Mouse (Mus musculus) neural tube, embryonic 11.5 days (tissue): ENCODE data around the gene Tbx15. TPM values are rescaled to one million over a fixed set of nuclear protein-coding genes. Genes with fewer than 3 reads are reported as not detected.

Source experiments
- ATAC-seq: fragments of 200-750 bp; cut with Nextera tagmentation; 2 replicates; pipeline ENCODE4 v1.8.0; 2017; ENCODE audit warnings: moderate number of reproducible peaks, mild to moderate bottlenecking, moderate TSS enrichment, moderate library complexity; ENCODE audit not compliant: insufficient read depth, low FRiP score, low TSS enrichment
- DNase-seq: peaks from one replicate; pipeline ENCODE4 v3.0.0-alpha.2; 2015; ENCODE audit warnings: low spot score
- H3K27ac ChIP-seq: fragments of 300-500 bp; sonication (generic); 2 replicates; pipeline ENCODE4 v1.5.1; 2014; ENCODE audit warnings: low read depth, mild to moderate bottlenecking, low read length
- H3K27me3 ChIP-seq: fragments of 300-500 bp; sonication (generic); 2 replicates; pipeline ENCODE4 v1.6.1; 2014; ENCODE audit warnings: mild to moderate bottlenecking, low read length, mixed read lengths; ENCODE audit not compliant: control insufficient read depth, insufficient read depth
- H3K36me3 ChIP-seq: fragments of 300-500 bp; sonication (generic); 2 replicates; pipeline ENCODE4 v1.6.1; 2014; ENCODE audit warnings: mild to moderate bottlenecking, low read length, moderate library complexity, mixed read lengths; ENCODE audit not compliant: control insufficient read depth, insufficient read depth
- H3K4me1 ChIP-seq: fragments of 300-500 bp; sonication (generic); 2 replicates; pipeline ENCODE4 v1.6.1; 2014; ENCODE audit warnings: low read length, mixed read lengths; ENCODE audit not compliant: control insufficient read depth, insufficient read depth
- H3K4me2 ChIP-seq: fragments of 300-500 bp; sonication (generic); 2 replicates; pipeline ENCODE4 v1.6.1; 2014; ENCODE audit warnings: low read depth, mild to moderate bottlenecking, moderate library complexity
- H3K4me3 ChIP-seq: fragments of 300-500 bp; sonication (generic); 2 replicates; pipeline ENCODE4 v1.5.1; 2014; ENCODE audit warnings: low read depth, low read length
- H3K9ac ChIP-seq: fragments of 300-500 bp; sonication (generic); 2 replicates; pipeline ENCODE4 v1.6.1; 2014; ENCODE audit warnings: mild to moderate bottlenecking, low read length
- H3K9me3 ChIP-seq: fragments of 300-500 bp; sonication (generic); 2 replicates; pipeline ENCODE4 v1.6.1; 2016; ENCODE audit warnings: low read length; ENCODE audit not compliant: control insufficient read depth
- WGBS: fragments of 180-500 bp; shearing (Covaris S2); extraction: QIAGEN DNeasy Blood & Tissue Kit; methylation state at CpG from one replicate; pipeline ENCODE4 v1.1.7; 2014; 5-methylcytosine and 5-hydroxymethylcytosine counted together
- polyA plus RNA-seq: library from polyadenylated mRNA; unstranded; fragments of >200 nt; fragmentation: Nextera tagmentation; extraction: Ambion mirVana; gene quantifications from 2 replicates; pipeline ENCODE4 v1.2.1, GENCODE M21; 2014

Gene Tbx15
- polyA plus RNA-seq, 1 experiment from 2014 or later: 2.1 TPM

- DNase-seq: no peak
- Histone ChIP-seq H3K9ac (no peak overlapping the region), H3K27ac (no peak overlapping the region), H3K4me3 (no peak overlapping the region), H3K36me3 (no peaks in the 10 kb centered on the region), H3K4me2 (no peak overlapping the region), H3K4me1 (no peaks in the 10 kb centered on the region), H3K9me3 (no peaks in the 10 kb centered on the region), H3K27me3 (no peaks in the 10 kb centered on the region)
- WGBS: 83% methylated on average over 2 of the region's 2 CpGs
- ATAC-seq: no peak
These were observed 60.7 kb downstream of the Tbx15 start for GRCm38 (mm10) chr3:99300846-99301245.

- Histone ChIP-seq H3K27ac (no peak overlapping the region), H3K27me3 (no peaks in the 10 kb centered on the region), H3K9me3 (no peaks in the 10 kb centered on the region), H3K4me2 (no peak overlapping the region), H3K9ac (no peak overlapping the region), H3K4me1 (no peaks in the 10 kb centered on the region), H3K36me3 (no peaks in the 10 kb centered on the region), H3K4me3 (no peak overlapping the region)
- DNase-seq: no peak
- ATAC-seq: no peak
- WGBS: 63% methylated on average over 2 of the region's 2 CpGs
These were observed 70.7 kb downstream of the Tbx15 start for GRCm38 (mm10) chr3:99310877-99311276.

GRCm38 (mm10) chr3:99311943-99312635, 71.9 kb downstream of the Tbx15 start:
- 49% methylated on average over 7 of the region's 7 CpGs for WGBS
- no peak overlapping the region for H3K4me2 ChIP-seq
- no peak overlapping the region for H3K4me3 ChIP-seq
- H3K9me3 ChIP-seq: no peaks in the 10 kb centered on the region
- H3K4me1 ChIP-seq: no peaks in the 10 kb centered on the region
- no peak for ATAC-seq
- H3K9ac ChIP-seq: no peak overlapping the region
- no peaks in the 10 kb centered on the region for H3K27me3 ChIP-seq
- H3K36me3 ChIP-seq: no peaks in the 10 kb centered on the region
- no peak overlapping the region for H3K27ac ChIP-seq
- no peak for DNase-seq

- Histone ChIP-seq H3K4me3 (no peak overlapping the region), H3K27me3 (no peaks in the 10 kb centered on the region), H3K9ac (no peak overlapping the region), H3K27ac (no peak overlapping the region), H3K4me2 (no peak overlapping the region), H3K36me3 (no peaks in the 10 kb centered on the region), H3K9me3 (no peaks in the 10 kb centered on the region), H3K4me1 (no peaks in the 10 kb centered on the region)
- WGBS: 93% methylated on average over 2 of the region's 2 CpGs
- ATAC-seq (no peak), DNase-seq (no peak)
These were observed 82.2 kb downstream of the Tbx15 start for GRCm38 (mm10) chr3:99322345-99322744.

- H3K4me3 ChIP-seq: no peak overlapping the region
- ATAC-seq (no peak), DNase-seq (no peak)
- no peaks in the 10 kb centered on the region for H3K36me3 ChIP-seq
- no peak overlapping the region for H3K27ac ChIP-seq
- H3K4me2 ChIP-seq: no peak overlapping the region
- H3K27me3 ChIP-seq: no peaks in the 10 kb centered on the region
- WGBS: 91% methylated on average over 5 of the region's 5 CpGs
- no peaks in the 10 kb centered on the region for H3K9me3 ChIP-seq
- no peaks in the 10 kb centered on the region for H3K4me1 ChIP-seq
- H3K9ac ChIP-seq: no peak overlapping the region
These were observed 89.1 kb downstream of the Tbx15 start for GRCm38 (mm10) chr3:99329316-99329715.

- H3K9ac ChIP-seq: no peak overlapping the region
- H3K4me1 ChIP-seq: no peaks in the 10 kb centered on the region
- no peaks in the 10 kb centered on the region for H3K27me3 ChIP-seq
- no peak overlapping the region for H3K4me2 ChIP-seq
- no peak for ATAC-seq
- 89% methylated on average over 8 of the region's 8 CpGs for WGBS
- H3K4me3 ChIP-seq: no peak overlapping the region
- no peak overlapping the region for H3K27ac ChIP-seq
- no peak for DNase-seq
- H3K36me3 ChIP-seq: no peaks in the 10 kb centered on the region
- no peaks in the 10 kb centered on the region for H3K9me3 ChIP-seq
These were observed 90.9 kb downstream of the Tbx15 start for GRCm38 (mm10) chr3:99331086-99331485.

GRCm38 (mm10) chr3:99336866-99337265, 96.7 kb downstream of the Tbx15 start:
- Histone ChIP-seq H3K36me3 (no peaks in the 10 kb centered on the region), H3K9me3 (no peaks in the 10 kb centered on the region), H3K4me1 (no peaks in the 10 kb centered on the region), H3K27me3 (no peaks in the 10 kb centered on the region), H3K9ac (no peak overlapping the region), H3K4me2 (no peak overlapping the region), H3K4me3 (no peak overlapping the region), H3K27ac (no peak overlapping the region)
- WGBS: 77% methylated on average over 2 of the region's 2 CpGs
- ATAC-seq (no peak), DNase-seq (no peak)

- Histone ChIP-seq H3K27ac (no peak overlapping the region), H3K9me3 (no peaks in the 10 kb centered on the region), H3K9ac (no peak overlapping the region), H3K4me1 (no peaks in the 10 kb centered on the region), H3K4me3 (no peak overlapping the region), H3K4me2 (no peak overlapping the region), H3K27me3 (no peaks in the 10 kb centered on the region), H3K36me3 (no peaks in the 10 kb centered on the region)
- ATAC-seq (no peak), DNase-seq (no peak)
- WGBS: 78% methylated on average over 1 of the region's 1 CpGs
These were observed 98.6 kb downstream of the Tbx15 start for GRCm38 (mm10) chr3:99338756-99339155.

GRCm38 (mm10) chr3:99340021-99340420, 99.8 kb downstream of the Tbx15 start:
- Histone ChIP-seq H3K9ac (no peak overlapping the region), H3K36me3 (no peaks in the 10 kb centered on the region), H3K4me3 (no peak overlapping the region), H3K4me2 (no peak overlapping the region), H3K4me1 (no peaks in the 10 kb centered on the region), H3K27me3 (no peaks in the 10 kb centered on the region), H3K27ac (no peak overlapping the region), H3K9me3 (no peaks in the 10 kb centered on the region)
- DNase-seq (no peak), ATAC-seq (no peak)
- 93% methylated on average over 3 of the region's 3 CpGs for WGBS
